Mouse (Mus musculus) small intestine, adult 2 months (tissue): ENCODE results near the gene Gtf3c2.

Experiments
- CTCF ChIP-seq: fragments of 200-500 bp; IDR thresholded peaks from 2 replicates; pipeline ENCODE4 v1.5.1; 2012; ENCODE audit warnings: low read depth, mild to moderate bottlenecking, control low read depth, inconsistent platforms, low read length, moderate library complexity, mixed read lengths; ENCODE audit not compliant: insufficient replicate concordance, insufficient read length; ENCODE audit errors: extremely low read depth
- POLR2A ChIP-seq: fragments of 200-500 bp; IDR thresholded peaks from 2 replicates; pipeline ENCODE4 v1.6.1; 2012; ENCODE audit warnings: low read depth, mild to moderate bottlenecking, control low read depth, inconsistent platforms, low read length, moderate library complexity

- TF ChIP-seq CTCF (no peak), POLR2A (no peak)
Observed at GRCm38 (mm10) chr5:31219070-31219469, 39.1 kb upstream of the Gtf3c2 start.
